Mouse (Mus musculus) testis, adult 2 months (tissue): ENCODE measurements around the gene Gm11096.

Source experiments
- CTCF ChIP-seq: fragments of 200-500 bp; IDR thresholded peaks from 2 replicates; pipeline ENCODE4 v1.5.1; 2012; ENCODE audit warnings: low read depth, mild to moderate bottlenecking, inconsistent platforms, low read length, moderate library complexity; ENCODE audit not compliant: control insufficient read depth, insufficient read depth, insufficient replicate concordance
- POLR2A ChIP-seq: fragments of 200-500 bp; IDR thresholded peaks from 2 replicates; pipeline ENCODE4 v1.6.1; 2012; ENCODE audit warnings: low read depth, mild to moderate bottlenecking, inconsistent platforms, low read length, moderate library complexity; ENCODE audit not compliant: control insufficient read depth

- TF ChIP-seq POLR2A = no peak
- TF ChIP-seq CTCF = no peak
Observed at GRCm38 (mm10) chr17:81473363-81473762, 31.8 kb downstream of the Gm11096 start.
